Mouse (Mus musculus) spleen, postnatal 4 days (tissue): Measurements from ENCODE around the gene Tuba1b.
A peak's percentile ranks its signal among the peaks of the same experiment; 100 is the strongest.
"Not testable (repeated sequence)": the region's sequence is repeated elsewhere in the genome, so short reads cannot be mapped to it uniquely, and the experiment has no call there.

ENCODE experiments used
- DNase-seq, 2 experiments: peaks; one replicate each; pipeline ENCODE4 v3.0.0; 2022; ENCODE audit warnings: low spot score in 2 of 2

The Tuba1b gene

GRCm38 (mm10) chr15:98924682-98925081, 9.7 kb downstream of the Tuba1b start:
- no peak for DNase-seq

- DNase-seq: no peak
Observed at GRCm38 (mm10) chr15:98923031-98923537, 11.3 kb downstream of the Tuba1b start.

GRCm38 (mm10) chr15:98922581-98922980, 11.8 kb downstream of the Tuba1b start:
- DNase-seq: no peak

DNA sequence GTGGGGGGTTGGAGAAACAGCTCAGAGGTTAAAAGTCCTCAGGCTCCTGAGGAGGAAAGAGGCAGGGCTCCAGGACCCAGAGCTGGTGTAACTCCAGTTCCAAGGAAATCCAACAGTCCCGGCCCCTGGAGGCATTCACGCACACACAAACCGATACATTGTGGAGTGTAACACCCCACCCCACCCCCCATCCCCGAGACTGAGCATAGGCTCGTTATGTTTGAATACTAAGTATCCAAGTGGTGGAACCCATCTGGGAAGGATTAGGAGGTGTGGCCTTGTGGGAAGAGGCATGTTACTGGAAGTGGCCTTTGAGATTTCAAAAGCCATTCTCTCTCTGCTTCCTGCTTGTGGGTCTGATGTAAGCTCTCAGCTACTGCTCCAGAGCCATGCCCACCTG, 12.9 kb downstream of the Tuba1b start:
- DNase-seq: no peak

- not testable (repeated sequence) for DNase-seq
Observed at GRCm38 (mm10) chr15:98918499-98918895, 15.9 kb downstream of the Tuba1b start.

- peak; percentile 97 for DNase-seq
Observed at GRCm38 (mm10) chr15:98917538-98918498, 16.5 kb downstream of the Tuba1b start, which contains the start of gene Lmbr1l. Gene Lmbr1l, minus strand, starts transcription at chr15:98918231.

DNA sequence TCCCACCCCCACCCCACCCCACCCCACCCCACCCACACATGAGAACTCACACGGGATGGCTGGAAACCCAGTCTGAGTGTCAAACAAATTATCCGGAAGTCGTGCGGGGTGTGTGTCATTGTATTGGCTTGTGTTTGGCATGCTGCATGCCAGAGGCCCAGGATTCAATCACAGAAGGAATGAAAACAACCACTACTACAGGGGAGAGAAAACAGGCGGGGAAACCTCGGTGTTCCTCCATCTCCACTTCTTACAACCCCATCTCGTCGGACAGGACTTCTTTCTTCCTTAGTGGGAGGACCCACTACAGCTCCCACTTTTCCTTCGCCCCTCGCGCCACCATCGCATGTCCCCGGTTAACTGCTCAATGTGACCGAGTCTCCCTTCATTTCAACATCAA, 17.3 kb downstream of the Tuba1b start:
- DNase-seq: no peak

- DNase-seq: no peak
Observed at GRCm38 (mm10) chr15:98916016-98916415, 18.3 kb downstream of the Tuba1b start.

DNA sequence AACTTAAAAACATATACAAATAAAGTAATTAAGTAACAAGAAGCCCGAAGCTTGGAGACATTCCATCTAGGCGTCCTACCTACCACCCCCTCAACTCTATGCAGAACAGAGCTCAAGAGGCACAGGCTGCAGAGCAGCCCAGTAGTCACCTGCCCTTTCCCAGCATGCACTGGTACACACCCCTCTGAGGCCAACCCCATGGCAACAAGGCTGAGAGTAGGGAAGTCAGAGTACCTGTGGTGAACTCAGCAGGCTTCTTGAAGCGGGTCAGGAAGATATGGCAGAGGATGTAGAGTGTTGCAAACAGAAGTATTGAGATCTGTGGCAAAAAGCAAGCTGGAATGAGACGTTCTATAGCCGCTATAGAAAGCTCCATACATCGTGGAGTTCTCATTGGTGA, 19.5 kb downstream of the Tuba1b start:
- no peak for DNase-seq

GRCm38 (mm10) chr15:98904692-98905091, 29.7 kb downstream of the Tuba1b start:
- peak in 1 of 2 experiments; percentile 70 for DNase-seq

- DNase-seq: no peak
Observed at GRCm38 (mm10) chr15:98902600-98902999, 31.8 kb downstream of the Tuba1b start.

DNA sequence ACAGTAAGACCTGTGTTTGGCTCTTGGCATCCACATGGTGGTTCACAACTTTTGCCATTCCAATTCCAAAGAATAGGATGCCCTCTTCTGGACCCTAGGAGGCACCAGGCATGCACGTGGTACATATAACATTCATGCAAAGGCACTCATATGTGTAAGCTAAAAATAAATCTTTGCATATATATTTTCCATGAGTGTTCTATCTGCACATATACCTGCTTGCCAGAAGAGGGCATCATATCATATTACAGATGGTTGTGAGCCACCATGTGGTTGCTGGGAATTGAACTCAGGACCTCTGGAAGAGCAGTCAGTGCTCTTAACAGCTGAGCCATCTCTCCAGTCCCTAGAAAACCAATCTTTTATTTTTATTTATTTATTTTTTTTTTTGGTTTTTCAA, 32.8 kb downstream of the Tuba1b start:
- no peak for DNase-seq

DNA sequence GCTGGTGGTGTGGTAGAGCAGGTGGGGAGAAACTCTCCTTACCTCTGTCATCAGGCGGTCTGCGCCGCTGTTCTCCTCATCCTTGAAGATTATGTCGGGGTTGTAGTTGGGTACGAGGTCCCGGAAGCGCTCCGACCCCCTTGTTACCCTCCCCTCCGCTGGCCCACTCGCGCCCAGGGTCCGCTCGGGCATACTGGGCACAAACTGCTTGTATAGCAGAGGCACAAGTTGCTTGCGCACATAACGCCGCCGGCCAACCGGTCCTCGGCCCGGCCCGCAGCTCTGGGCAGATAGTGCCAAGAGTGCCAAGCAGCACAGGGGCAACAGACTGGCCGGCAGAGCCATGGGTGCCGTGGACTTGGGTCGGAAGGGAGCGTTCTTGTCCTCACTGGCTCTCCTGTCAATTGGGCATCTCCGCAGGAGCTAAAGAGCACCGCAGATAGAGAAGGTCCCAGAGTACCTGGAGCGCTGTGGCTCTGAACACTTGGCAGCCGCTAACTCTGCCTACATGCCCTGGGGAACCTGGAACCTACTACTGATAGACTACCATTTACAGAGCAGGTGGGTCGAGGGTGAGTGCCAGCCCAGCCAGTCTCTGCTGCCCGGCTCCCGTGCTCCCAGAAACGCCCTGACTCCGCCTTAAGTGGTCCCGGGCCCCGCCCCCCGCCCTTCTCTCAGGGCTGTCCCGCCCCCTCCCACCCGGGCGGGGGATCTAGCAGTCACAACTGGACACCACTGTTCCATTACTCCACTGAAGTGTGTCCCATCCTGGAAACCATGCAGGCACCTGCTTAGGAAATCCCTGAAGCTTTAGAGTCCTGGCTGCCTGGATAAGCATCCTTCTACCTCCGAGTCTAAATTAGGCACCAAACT, 36.2 kb downstream of the Tuba1b start, which contains the start of gene Dhh:
TSS of gene Dhh (minus strand) at position 613 of the 873 bp plus-strand sequence.
- no peak for DNase-seq

DNA sequence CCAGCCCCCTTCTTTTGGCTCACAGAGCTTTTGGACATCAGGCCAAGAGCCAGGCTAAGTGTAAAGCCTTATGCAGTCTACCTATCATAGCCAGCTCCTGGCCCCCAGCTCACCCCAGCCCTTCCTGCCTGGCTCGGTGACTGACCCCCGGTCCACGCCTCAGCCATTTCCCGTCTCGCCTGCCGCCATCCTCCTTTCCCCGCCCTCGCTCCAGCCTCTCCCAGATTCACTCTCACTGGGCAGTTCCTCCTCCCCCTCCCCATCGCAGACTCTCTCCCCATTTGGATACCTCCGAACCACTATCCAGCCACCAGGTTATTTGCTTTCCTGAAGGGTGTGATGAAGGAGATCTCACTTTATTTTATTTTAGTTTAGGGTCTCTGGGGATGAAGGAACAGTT, 36.9 kb downstream of the Tuba1b start:
- DNase-seq: no peak

DNA sequence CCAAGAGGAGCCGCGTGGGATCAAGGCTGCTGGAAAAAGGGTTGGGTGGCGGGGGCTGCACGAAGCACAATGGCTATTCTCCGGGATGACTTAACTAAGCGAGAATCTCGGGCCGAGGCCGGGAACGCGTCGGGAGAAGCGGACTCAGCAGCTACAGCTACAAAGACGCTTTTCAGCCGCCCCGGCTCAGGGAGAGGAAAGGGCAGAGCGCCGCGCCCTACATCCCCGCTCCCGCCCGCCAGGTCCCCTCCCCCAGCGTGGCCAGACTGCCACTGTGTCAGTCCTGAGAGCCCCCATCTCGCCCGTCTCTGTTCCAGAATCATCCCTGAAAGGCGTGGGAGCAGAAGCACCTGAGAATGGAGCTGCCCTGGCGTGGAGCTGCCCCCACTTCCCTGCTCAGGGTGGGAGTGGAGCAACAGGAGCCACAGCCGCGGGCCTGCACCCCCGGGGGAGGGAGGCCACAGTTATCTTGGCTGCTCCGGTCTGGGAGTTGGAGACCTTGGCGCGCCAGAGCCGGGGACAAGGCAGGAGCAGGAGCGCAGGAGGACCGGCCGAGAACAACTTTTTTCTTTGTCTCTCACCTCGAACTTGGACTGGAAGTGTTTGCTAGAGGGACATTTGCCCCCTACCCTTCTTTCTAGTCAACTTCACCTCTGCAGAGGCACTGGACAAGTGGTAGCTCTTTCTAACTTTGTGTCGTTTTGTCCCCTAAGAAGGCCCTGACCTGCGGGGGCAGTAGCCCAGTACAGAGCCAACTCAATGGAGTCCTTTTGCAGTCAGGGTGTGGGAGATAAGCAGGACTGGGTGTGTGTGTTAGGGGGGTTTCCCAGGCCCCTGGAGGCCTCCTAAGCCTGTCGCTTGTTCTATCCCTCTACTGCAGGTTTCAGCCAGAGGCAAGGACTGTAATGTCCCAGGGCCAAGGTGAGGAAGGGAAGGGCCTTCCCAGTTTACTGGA, 38.5 kb downstream of the Tuba1b start:
- no peak for DNase-seq

- DNase-seq: no peak
Observed at GRCm38 (mm10) chr15:98894746-98895634, 39.4 kb downstream of the Tuba1b start.

GRCm38 (mm10) chr15:98893940-98894745, 40.2 kb downstream of the Tuba1b start, which contains the start of gene Rhebl1:
Gene Rhebl1, minus strand, starts transcription at chr15:98894540.
- no peak for DNase-seq

DNA sequence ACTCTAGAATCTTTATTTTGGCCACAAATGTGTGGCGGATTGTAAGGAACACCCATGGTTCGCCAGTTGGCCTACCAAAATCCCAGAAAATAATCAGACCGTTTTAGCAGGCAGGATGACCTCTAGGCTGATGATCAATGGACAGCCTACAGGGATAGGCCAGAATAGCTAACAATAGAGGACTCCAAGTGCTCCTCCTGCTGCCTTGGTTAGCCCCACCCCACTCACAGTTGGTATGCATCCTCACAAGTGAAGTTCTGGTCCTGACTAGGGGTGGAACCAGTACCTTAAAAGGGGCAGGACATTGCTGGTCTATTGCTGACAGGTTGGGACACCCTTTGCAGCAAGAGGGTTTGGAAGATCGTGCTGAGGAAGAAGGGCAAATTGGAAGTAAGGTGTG, 41.3 kb downstream of the Tuba1b start:
- no peak for DNase-seq
